Mouse (Mus musculus): ENCODE data around the gene Gm16253. TPM values are rescaled to one million over a fixed set of nuclear protein-coding genes. Genes with fewer than 3 reads are reported as not detected.

Gene Gm16253
- polyA plus RNA-seq, 1 experiment, result 0.20 TPM

- TF ChIP-seq CEBPB (IDR thresholded peaks at IDR 0.05; ENCODE audit: low read depth) (no peak), USF1 (IDR thresholded peaks at IDR 0.05; ENCODE audit: low read depth) (no peak), MYOG (IDR thresholded peaks at IDR 0.05; ENCODE audit: control insufficient read depth, extremely low read depth, insufficient read length) (no peak), MAX (IDR thresholded peaks at IDR 0.05) (no peak), CTCF (IDR thresholded peaks at IDR 0.05; ENCODE audit: control insufficient read depth, insufficient read depth, insufficient read length) (no peak), FOSL1 (IDR thresholded peaks at IDR 0.05; ENCODE audit: insufficient read depth, low read length, poor library complexity, severe bottlenecking) (no peak), MYOD1 (IDR thresholded peaks at IDR 0.05; ENCODE audit: control insufficient read depth, insufficient read length, low read depth) (no peak)
- H3K36me3 ChIP-seq (ENCODE audit: control insufficient read depth, insufficient read depth), result no peaks in the 10 kb centered on the region
These were observed 35.3 kb upstream of the Gm16253 start for GRCm38 (mm10) chr3:96541328-96542078.

GRCm38 (mm10) chr3:96542554-96542953, 34.2 kb upstream of the Gm16253 start:
- no peak overlapping the region for H3ac ChIP-seq (ENCODE audit: control insufficient read depth, insufficient read length, low read depth)
- no peaks in the 10 kb centered on the region for H3K27me3 ChIP-seq (ENCODE audit: control insufficient read depth, insufficient read depth, insufficient read length)
- no peak overlapping the region for H3K4me3 ChIP-seq (ENCODE audit: insufficient read depth, poor library complexity, severe bottlenecking)
- no peak for TF ChIP-seq MYOD1 (IDR thresholded peaks at IDR 0.05; ENCODE audit: control insufficient read depth, insufficient read length, low read depth)
- H3K79me3 ChIP-seq (ENCODE audit: low read depth), result no peaks in the 10 kb centered on the region
- H3K36me3 ChIP-seq (ENCODE audit: control insufficient read depth, insufficient read depth), result no peaks in the 10 kb centered on the region
- H3K79me2 ChIP-seq (ENCODE audit: control insufficient read depth, insufficient read depth), result no peaks in the 10 kb centered on the region

More at GRCm38 (mm10) chr3:96541328-96542078, 35.3 kb upstream of the Gm16253 start:
- H3K4me3 ChIP-seq (ENCODE audit: insufficient read depth, poor library complexity, severe bottlenecking), result no peak overlapping the region
- no peaks in the 10 kb centered on the region for H3K79me3 ChIP-seq (ENCODE audit: low read depth)
- no peaks in the 10 kb centered on the region for H3K27me3 ChIP-seq (ENCODE audit: control insufficient read depth, insufficient read depth, insufficient read length)
- no peaks in the 10 kb centered on the region for H3K79me2 ChIP-seq (ENCODE audit: control insufficient read depth, insufficient read depth)
- no peak overlapping the region for H3ac ChIP-seq (ENCODE audit: control insufficient read depth, insufficient read length, low read depth)

GRCm38 (mm10) chr3:96543345-96543744, 33.4 kb upstream of the Gm16253 start:
- TF ChIP-seq USF1 (IDR thresholded peaks at IDR 0.05; ENCODE audit: low read depth), result no peak
- TF ChIP-seq FOSL1 (IDR thresholded peaks at IDR 0.05; ENCODE audit: insufficient read depth, low read length, poor library complexity, severe bottlenecking), result no peak
- no peaks in the 10 kb centered on the region for H3K36me3 ChIP-seq (ENCODE audit: control insufficient read depth, insufficient read depth)
- no peak overlapping the region for H3K4me3 ChIP-seq (ENCODE audit: insufficient read depth, poor library complexity, severe bottlenecking)
- no peaks in the 10 kb centered on the region for H3K79me2 ChIP-seq (ENCODE audit: control insufficient read depth, insufficient read depth)
- no peaks in the 10 kb centered on the region for H3K27me3 ChIP-seq (ENCODE audit: control insufficient read depth, insufficient read depth, insufficient read length)
- no peak overlapping the region for H3ac ChIP-seq (ENCODE audit: control insufficient read depth, insufficient read length, low read depth)
- no peaks in the 10 kb centered on the region for H3K79me3 ChIP-seq (ENCODE audit: low read depth)

GRCm38 (mm10) chr3:96545565-96545964, 31.2 kb upstream of the Gm16253 start:
- Histone ChIP-seq H3K4me3 (ENCODE audit: insufficient read depth, poor library complexity, severe bottlenecking) (no peak overlapping the region), H3ac (ENCODE audit: control insufficient read depth, insufficient read length, low read depth) (no peak overlapping the region), H3K36me3 (ENCODE audit: control insufficient read depth, insufficient read depth) (no peaks in the 10 kb centered on the region), H3K79me3 (ENCODE audit: low read depth) (no peaks in the 10 kb centered on the region), H3K27me3 (ENCODE audit: control insufficient read depth, insufficient read depth, insufficient read length) (no peaks in the 10 kb centered on the region), H3K79me2 (ENCODE audit: control insufficient read depth, insufficient read depth) (no peaks in the 10 kb centered on the region)
- no peak for TF ChIP-seq MYOD1 (IDR thresholded peaks at IDR 0.05; ENCODE audit: control insufficient read depth, insufficient read length, low read depth)
- TF ChIP-seq MYOG (IDR thresholded peaks at IDR 0.05; ENCODE audit: control insufficient read depth, extremely low read depth, insufficient read length), result no peak
- no peak for TF ChIP-seq CTCF (IDR thresholded peaks at IDR 0.05; ENCODE audit: control insufficient read depth, insufficient read depth, insufficient read length)

GRCm38 (mm10) chr3:96546880-96547279, 29.9 kb upstream of the Gm16253 start:
- Histone ChIP-seq H3K27me3 (ENCODE audit: control insufficient read depth, insufficient read depth, insufficient read length) (no peaks in the 10 kb centered on the region), H3K36me3 (ENCODE audit: control insufficient read depth, insufficient read depth) (no peaks in the 10 kb centered on the region), H3ac (ENCODE audit: control insufficient read depth, insufficient read length, low read depth) (no peak overlapping the region), H3K79me2 (ENCODE audit: control insufficient read depth, insufficient read depth) (no peaks in the 10 kb centered on the region), H3K4me3 (ENCODE audit: insufficient read depth, poor library complexity, severe bottlenecking) (no peak overlapping the region), H3K79me3 (ENCODE audit: low read depth) (no peaks in the 10 kb centered on the region)
- TF ChIP-seq MAX (IDR thresholded peaks at IDR 0.05), result no peak
- no peak for TF ChIP-seq MYOD1 (IDR thresholded peaks at IDR 0.05; ENCODE audit: control insufficient read depth, insufficient read length, low read depth)
- no peak for TF ChIP-seq USF1 (IDR thresholded peaks at IDR 0.05; ENCODE audit: low read depth)
- no peak for TF ChIP-seq MYOG (IDR thresholded peaks at IDR 0.05; ENCODE audit: control insufficient read depth, extremely low read depth, insufficient read length)
- no peak for TF ChIP-seq FOSL1 (IDR thresholded peaks at IDR 0.05; ENCODE audit: insufficient read depth, low read length, poor library complexity, severe bottlenecking)
- no peak for TF ChIP-seq CEBPB (IDR thresholded peaks at IDR 0.05; ENCODE audit: low read depth)
- TF ChIP-seq CTCF (IDR thresholded peaks at IDR 0.05; ENCODE audit: control insufficient read depth, insufficient read depth, insufficient read length), result no peak

GRCm38 (mm10) chr3:96547389-96547960, 29.3 kb upstream of the Gm16253 start:
- TF ChIP-seq MAX (IDR thresholded peaks at IDR 0.05) (no peak), USF1 (IDR thresholded peaks at IDR 0.05; ENCODE audit: low read depth) (no peak), CTCF (IDR thresholded peaks at IDR 0.05; ENCODE audit: control insufficient read depth, insufficient read depth, insufficient read length) (peak; percentile 41)
- no peak overlapping the region for H3K4me3 ChIP-seq (ENCODE audit: insufficient read depth, poor library complexity, severe bottlenecking)
- H3ac ChIP-seq (ENCODE audit: control insufficient read depth, insufficient read length, low read depth), result no peak overlapping the region
- H3K79me3 ChIP-seq (ENCODE audit: low read depth), result no peaks in the 10 kb centered on the region
- H3K79me2 ChIP-seq (ENCODE audit: control insufficient read depth, insufficient read depth), result no peaks in the 10 kb centered on the region
- no peaks in the 10 kb centered on the region for H3K36me3 ChIP-seq (ENCODE audit: control insufficient read depth, insufficient read depth)
- no peaks in the 10 kb centered on the region for H3K27me3 ChIP-seq (ENCODE audit: control insufficient read depth, insufficient read depth, insufficient read length)
